Mouse (Mus musculus) embryo, embryonic 11 days (tissue): Measurements from ENCODE around the gene Rnf144a.
"Not testable (repeated sequence)": the region's sequence is repeated elsewhere in the genome, so short reads cannot be mapped to it uniquely, and the experiment has no call there.

ENCODE experiments used
- DNase-seq: peaks from one replicate; pipeline ENCODE4 v3.0.0-alpha.2; 2015

Rnf144a gene

GRCm38 (mm10) chr12:26415104-26415771, at the start of gene Rnf144a:
Gene Rnf144a, minus strand, starts transcription at chr12:26415254.
- peak; percentile 95 for DNase-seq

- DNase-seq = no peak
Observed at GRCm38 (mm10) chr12:26460091-26460490, 45.0 kb upstream of the Rnf144a start.

DNA sequence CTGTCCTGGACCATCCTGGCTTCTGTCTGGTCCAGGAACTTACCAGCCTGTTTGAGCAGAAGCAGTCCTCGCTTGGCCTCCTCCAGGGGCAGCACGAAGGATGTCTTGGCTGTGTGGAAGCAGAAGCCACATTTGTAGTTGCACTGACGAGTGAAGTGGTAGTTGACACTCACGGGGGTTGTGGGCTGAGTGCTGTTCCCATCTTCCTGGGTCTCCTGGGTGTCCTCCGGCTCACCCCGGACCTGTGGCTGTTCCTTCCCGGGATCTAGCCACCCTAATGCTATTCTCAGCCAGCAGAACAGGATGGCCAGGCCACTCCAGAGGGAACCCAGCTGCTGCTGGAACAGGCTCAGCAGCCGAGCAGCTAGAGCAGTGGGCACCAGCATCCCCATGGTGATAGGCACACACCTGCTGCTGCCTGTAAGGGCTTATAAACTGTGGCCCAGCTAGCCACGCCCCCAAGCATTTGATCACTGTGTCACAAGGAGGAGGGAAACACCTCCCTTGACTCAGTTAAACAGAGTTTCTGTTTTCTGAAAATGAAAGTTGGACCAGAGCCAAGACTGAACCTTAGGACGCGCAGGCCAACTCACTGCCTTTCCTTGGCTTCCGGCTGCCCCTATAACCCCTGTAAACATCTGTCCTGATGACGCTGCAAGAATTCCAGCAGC, 41.1 kb upstream of the Rnf144a start, which contains the start of gene Rsad2:
TSS of gene Rsad2 (minus strand) at position 425 of the 671 bp plus-strand sequence.
- peak; percentile 59 for DNase-seq

DNA sequence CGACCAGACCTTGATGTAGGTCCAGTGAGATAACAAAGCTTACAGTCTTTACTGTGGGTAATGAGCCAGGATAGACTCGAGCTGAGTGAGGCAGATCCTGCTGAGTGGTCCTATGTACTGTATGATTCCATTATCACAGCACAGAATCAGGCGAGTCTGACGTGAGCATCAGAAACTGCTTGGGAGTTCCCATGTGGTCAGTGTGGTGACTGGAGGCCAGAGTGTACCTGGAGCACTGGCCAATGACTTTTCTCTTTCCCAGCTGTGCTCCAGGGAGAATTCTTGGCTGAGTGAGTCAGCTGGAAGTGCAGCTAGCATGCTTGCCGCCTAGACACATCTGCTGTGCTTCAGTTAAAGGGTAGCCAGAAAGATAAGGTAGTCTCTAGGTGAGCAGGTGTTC, 39.6 kb upstream of the Rnf144a start:
- DNase-seq = no peak

DNA sequence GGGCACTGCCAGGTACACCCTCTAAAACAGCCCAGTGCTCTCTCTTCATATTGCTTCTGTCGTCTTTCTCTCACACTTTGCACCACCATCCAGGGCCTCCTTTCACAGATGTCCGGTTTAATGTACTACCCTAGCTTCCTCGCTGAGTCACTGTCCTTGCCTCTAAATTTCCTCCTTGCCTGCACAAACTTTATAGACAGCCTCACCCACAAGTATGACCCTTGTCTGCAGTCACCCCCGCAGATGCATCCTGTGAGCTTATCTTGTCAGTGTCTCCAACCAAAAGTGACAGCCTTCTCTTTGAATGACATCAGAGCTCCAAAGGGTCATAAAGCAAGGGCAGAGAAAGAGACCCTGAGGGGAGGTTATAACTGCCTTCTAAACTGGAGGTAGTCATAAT, 37.9 kb upstream of the Rnf144a start:
- no peak for DNase-seq

GRCm38 (mm10) chr12:26451150-26451549, 36.1 kb upstream of the Rnf144a start:
- no peak for DNase-seq

GRCm38 (mm10) chr12:26449483-26449882, 34.4 kb upstream of the Rnf144a start:
- no peak for DNase-seq

DNA sequence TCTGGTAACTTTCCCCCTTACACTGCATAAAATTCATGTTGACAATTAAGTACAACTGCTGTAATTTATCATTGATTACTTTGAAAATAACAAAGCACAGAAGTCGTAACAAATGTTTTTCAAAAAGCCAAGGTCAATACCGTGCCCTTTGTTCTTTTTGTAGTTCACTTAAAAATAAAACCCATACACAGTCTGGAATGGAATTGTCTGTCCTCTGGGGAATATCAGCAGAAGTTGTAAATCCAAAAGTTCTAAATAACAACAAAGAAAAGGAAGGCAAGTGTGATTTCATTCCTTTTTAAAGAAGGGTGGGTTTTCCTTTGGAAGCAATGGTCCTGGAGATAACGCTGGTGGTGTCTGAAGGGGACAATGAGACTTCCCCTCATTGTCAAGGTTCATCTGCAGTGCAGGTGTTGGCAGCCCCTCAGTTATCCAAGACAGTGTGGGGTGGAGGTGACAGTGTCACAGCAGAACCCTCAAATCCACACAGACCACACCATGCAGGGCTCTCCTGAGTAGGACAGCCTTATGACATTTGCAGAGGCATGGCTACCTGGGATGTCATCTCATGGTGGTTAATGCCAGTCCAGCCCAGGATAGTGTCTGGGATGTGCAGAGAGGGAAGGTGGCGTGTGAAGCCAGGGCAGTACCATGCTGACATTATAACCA, 31.5 kb upstream of the Rnf144a start:
- no peak for DNase-seq

DNA sequence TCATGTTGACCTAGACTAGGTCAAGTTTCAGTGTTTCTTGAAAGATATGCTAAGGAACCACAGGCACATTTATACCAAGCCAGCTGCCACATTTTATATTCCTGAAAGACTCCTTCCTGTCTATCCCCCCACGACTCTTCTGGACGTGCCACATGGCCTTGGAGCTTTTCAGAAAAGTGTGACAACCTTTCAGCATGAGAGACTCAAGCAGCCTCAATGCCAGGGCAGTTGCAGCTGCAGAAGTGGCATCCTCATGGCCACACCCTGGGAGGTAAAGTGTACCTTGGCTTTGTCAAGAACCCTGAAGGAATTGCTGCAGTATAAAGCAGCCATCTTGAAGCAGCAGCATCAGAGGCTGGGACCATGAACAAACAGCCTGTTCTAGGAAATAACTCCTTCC, 29.5 kb upstream of the Rnf144a start:
- DNase-seq = no peak

- peak; percentile 74 for DNase-seq
Observed at GRCm38 (mm10) chr12:26444054-26444453, 29.0 kb upstream of the Rnf144a start.

DNA sequence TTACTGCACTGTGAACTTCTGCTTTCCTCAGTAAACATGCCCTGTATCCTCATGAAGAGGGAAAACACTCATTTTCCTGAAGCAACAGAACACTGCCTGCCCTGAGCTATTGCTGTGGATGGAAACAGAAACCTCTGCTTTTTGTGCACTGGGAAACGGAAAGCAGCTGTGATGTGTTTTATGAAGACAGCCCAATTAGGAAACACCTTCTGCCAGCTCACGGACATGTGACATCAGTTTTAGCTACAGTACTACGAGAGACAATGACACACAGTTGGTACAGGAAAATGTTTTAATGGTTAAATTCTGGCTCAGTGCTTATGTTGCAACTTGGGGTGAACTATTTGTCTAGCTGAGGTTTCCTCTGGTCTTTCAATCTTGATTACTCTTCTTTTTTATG, 24.3 kb upstream of the Rnf144a start:
- DNase-seq = no peak

GRCm38 (mm10) chr12:26437950-26438349, 22.9 kb upstream of the Rnf144a start:
- no peak for DNase-seq

DNA sequence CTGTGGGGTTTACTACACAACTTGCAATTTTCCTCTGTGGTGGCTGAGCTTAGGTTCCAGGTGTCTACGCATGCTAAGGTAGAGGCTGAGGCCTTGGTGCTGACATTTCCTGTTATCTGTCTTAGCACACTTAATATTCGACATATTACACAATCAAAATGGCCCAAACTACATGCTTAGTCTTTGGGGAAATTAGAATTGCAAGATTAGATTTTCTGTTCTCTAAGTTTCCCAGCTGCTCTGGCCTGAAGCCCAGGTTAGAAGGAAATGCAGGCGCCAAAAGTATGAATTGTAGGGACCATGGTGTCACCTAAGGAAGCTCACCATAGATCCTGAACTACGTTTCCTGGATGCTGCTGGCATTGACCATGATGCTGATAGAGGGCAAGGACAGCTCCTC, 21.3 kb upstream of the Rnf144a start:
- no peak for DNase-seq

DNA sequence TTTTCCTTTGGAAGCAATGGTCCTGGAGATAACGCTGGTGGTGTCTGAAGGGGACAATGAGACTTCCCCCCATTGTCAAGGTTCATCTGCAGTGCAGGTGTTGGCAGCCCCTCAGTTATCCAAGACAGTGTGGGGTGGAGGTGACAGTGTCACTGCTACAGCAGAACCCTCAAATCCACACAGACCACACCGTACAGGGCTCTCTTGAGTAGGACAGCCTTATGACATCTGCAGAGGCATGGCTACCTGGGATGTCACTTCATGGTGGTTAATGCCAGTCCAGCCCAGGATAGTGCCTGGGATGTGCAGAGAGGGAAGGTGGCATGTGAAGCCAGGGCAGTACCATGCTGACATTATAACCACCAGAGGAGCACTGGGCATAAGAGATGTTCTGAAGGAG, 13.7 kb upstream of the Rnf144a start:
- not testable (repeated sequence) for DNase-seq

GRCm38 (mm10) chr12:26424841-26425240, 9.8 kb upstream of the Rnf144a start:
- DNase-seq = peak; percentile 65

DNA sequence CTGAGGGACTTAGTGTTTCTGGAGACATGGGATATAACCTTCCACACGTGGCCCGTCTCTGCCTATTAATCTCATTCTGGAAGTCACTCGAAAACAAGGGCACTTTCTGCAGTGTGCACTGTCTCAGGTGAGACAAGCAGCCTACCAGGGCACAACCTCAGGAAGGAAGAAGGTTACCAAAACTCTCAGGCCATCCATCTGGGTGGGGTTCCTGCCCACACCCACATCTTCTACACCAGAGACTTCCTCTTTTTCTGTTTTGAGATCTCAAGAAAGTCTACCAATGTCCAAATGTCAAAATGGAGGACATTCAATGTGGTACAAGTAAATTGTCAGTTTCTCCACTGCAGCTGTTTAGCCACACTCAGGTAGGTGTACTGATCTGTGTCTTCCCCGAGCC, 3.3 kb upstream of the Rnf144a start:
- DNase-seq = no peak

DNA sequence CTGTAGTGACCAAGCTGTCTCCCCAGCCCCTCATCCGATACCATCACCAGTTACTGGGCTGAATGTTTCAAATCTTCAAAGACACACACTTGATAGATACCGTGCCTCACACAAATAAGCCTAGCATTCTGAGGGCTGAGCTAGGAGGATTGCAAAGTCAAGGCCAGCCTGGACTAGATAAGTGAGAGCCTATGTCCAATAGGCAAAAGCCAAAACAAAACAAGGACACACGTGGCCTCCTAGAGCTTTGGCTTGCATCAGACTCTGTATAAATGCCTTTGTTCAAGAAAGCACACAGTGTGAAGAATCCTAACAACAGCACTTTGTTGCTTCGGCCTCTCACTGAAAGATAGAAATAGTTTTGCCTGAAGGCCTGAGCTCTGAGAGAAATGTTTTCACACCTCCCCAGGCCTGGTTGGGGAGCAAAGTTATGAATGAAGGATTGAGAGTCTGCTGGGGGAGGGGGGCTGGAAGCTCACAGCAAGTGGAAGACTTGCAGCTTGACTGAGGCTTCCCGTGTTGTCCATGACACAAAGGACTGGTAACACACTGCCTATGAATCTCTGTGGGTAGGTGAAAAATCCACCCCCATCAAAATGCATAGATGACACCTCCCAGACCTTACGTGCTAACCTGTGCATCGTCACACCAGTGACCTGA, 1.7 kb upstream of the Rnf144a start:
- DNase-seq = no peak

GRCm38 (mm10) chr12:26414451-26415103, 477 bp downstream of the Rnf144a start:
- no peak for DNase-seq

DNA sequence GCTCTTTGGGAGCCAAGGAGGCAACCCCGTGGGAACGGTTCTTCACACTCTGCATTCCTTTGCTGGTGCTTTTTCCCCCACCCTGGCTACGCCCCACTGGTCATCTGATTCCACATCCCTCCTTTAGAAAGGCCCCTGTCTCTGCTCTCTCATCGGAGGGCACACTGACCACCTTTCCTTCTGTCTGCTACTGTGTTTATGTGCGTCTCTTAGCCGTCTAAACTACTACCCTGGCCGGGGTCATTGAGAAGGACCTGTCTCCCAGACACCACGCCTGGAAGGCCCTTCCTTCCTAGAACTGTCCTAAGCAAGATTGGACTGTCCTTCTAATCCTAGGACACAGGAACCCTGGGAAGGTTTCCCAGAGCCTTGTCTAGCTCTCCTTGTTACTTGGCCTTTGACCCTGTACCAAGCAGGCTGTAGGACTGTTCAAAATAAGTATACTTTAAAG, 1.1 kb downstream of the Rnf144a start:
- peak; percentile 41 for DNase-seq

DNA sequence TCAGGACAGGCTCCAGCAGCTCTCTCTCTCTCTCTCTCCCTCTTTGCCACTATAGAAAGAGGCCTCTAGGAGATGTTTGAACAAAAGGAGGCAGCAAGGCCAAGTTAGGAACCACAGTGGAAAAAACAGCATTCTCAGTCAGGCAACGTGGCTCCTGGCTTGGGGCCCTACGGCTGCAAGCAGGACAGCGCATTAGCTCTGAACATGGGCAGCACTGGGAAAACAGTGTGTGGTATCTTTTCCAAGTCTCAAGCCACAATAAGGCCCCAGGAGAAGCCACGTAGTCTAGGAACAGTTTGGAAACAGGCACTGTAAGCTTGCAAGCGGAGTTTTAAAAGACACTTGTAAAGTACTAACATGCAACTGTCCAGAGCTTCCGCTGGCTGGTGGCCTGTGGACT, 2.3 kb downstream of the Rnf144a start:
- no peak for DNase-seq

- no peak for DNase-seq
Observed at GRCm38 (mm10) chr12:26411841-26412450, 3.1 kb downstream of the Rnf144a start.

DNA sequence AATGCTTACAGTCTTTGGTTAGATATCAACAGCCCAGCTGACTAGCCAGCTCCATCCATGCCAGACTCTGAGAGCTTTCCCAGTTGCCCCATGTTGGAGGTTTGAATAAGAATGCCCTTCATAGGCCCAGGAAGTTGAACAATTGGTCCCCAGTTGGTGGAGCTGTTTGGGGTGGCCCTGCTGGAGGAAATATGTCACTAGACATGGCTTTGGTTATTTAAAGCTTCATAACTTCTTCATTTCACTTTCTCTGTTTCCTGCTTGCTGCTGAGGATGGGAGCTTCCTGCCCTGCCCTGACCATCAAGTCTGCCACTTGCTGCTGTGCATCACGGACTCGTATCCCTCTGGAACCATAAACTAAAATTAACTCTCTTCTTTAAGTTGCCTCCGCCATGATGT, 4.6 kb downstream of the Rnf144a start:
- no peak for DNase-seq
